Mouse (Mus musculus) limb, embryonic 15.5 days (tissue): ENCODE data around the gene Ywhab. TPM values are rescaled to one million over a fixed set of nuclear protein-coding genes. Genes with fewer than 3 reads are reported as not detected.

Experiments used
- ATAC-seq: fragments of 200-750 bp; cut with Nextera tagmentation; 2 replicates; pipeline ENCODE4 v1.8.0; 2017; ENCODE audit warnings: low read depth, moderate TSS enrichment; ENCODE audit not compliant: insufficient number of reproducible peaks, low FRiP score, low TSS enrichment
- H3K27ac ChIP-seq: fragments of 300-500 bp; sonication (generic); 2 replicates; pipeline ENCODE4 v1.5.1; 2015; ENCODE audit warnings: moderate library complexity, mild to moderate bottlenecking, inconsistent platforms
- H3K27me3 ChIP-seq: fragments of 300-500 bp; sonication (generic); 2 replicates; pipeline ENCODE4 v1.6.1; 2015; ENCODE audit warnings: inconsistent platforms
- H3K36me3 ChIP-seq: fragments of 300-500 bp; sonication (generic); 2 replicates; pipeline ENCODE4 v1.6.1; 2015; ENCODE audit warnings: inconsistent platforms
- H3K4me1 ChIP-seq: fragments of 300-500 bp; sonication (generic); 2 replicates; pipeline ENCODE4 v1.6.1; 2015; ENCODE audit warnings: inconsistent platforms
- H3K4me2 ChIP-seq: fragments of 300-500 bp; sonication (generic); 2 replicates; pipeline ENCODE4 v1.6.1; 2015; ENCODE audit warnings: mild to moderate bottlenecking, inconsistent platforms
- H3K4me3 ChIP-seq: fragments of 300-500 bp; sonication (generic); 2 replicates; pipeline ENCODE4 v1.5.1; 2015; ENCODE audit warnings: mild to moderate bottlenecking, inconsistent platforms
- H3K9ac ChIP-seq: fragments of 300-500 bp; sonication (generic); 2 replicates; pipeline ENCODE4 v1.6.1; 2015; ENCODE audit warnings: inconsistent platforms
- H3K9me3 ChIP-seq: fragments of 300-500 bp; sonication (generic); 2 replicates; pipeline ENCODE4 v1.6.1; 2016; ENCODE audit warnings: inconsistent platforms
- WGBS: fragments of 180-500 bp; shearing (Covaris S2); methylation state at CpG from one replicate; pipeline ENCODE4 v1.1.7; 2015; 5-methylcytosine and 5-hydroxymethylcytosine counted together
- polyA plus RNA-seq: library from polyadenylated mRNA; unstranded; fragments of >200 nt; fragmentation: Nextera tagmentation; extraction: Ambion mirVana; gene quantifications from 2 replicates; pipeline ENCODE4 v1.2.1, GENCODE M21; 2015

Ywhab gene
- polyA plus RNA-seq, 1 experiment from 2014 or later: 298 TPM

- WGBS: 92% methylated on average over 2 of the region's 2 CpGs
- H3K27ac ChIP-seq: no peak overlapping the region
- H3K27me3 ChIP-seq: no peaks in the 10 kb centered on the region
- H3K4me1 ChIP-seq: peaks cover 12% of the 10 kb centered on the region
- H3K9me3 ChIP-seq: no peaks in the 10 kb centered on the region
- no peak for ATAC-seq
- no peak overlapping the region for H3K4me2 ChIP-seq
- H3K9ac ChIP-seq: no peak overlapping the region
- H3K36me3 ChIP-seq: peaks cover under 1% of the 10 kb centered on the region; the same call in 1 of the 2 replicates
- H3K4me3 ChIP-seq: no peak overlapping the region
Measured at GRCm38 (mm10) chr2:163992871-163993270, 1.9 kb upstream of the Ywhab start.

- WGBS: under 1% methylated on average over 69 of the region's 79 CpGs
- peak; percentile 100 for ATAC-seq
- Histone ChIP-seq H3K27ac (peak overlapping the region; percentile 96), H3K4me3 (peak overlapping the region; percentile 99), H3K9me3 (no peaks in the 10 kb centered on the region), H3K9ac (peak overlapping the region; percentile 96), H3K4me2 (peak overlapping the region; percentile 51), H3K4me1 (peaks cover 12% of the 10 kb centered on the region), H3K36me3 (peaks cover 2% of the 10 kb centered on the region; the same call in 1 of the 2 replicates), H3K27me3 (no peaks in the 10 kb centered on the region)
Measured at GRCm38 (mm10) chr2:163994977-163995862, 460 bp downstream of the Ywhab start.

- Histone ChIP-seq H3K4me3 (peak overlapping the region; percentile 99), H3K27me3 (no peaks in the 10 kb centered on the region), H3K27ac (0 out of 2 replicates have a peak overlapping the region, but pooled peaks have one; percentile 17), H3K4me2 (peak overlapping the region; percentile 51), H3K9me3 (no peaks in the 10 kb centered on the region), H3K36me3 (peaks cover 2% of the 10 kb centered on the region; the same call in 1 of the 2 replicates), H3K9ac (peak overlapping the region; percentile 96; the same call in 1 of the 2 replicates), H3K4me1 (peaks cover 12% of the 10 kb centered on the region)
- no peak for ATAC-seq
- 63% methylated on average over 6 of the region's 6 CpGs for WGBS
Measured at GRCm38 (mm10) chr2:163996275-163996674, 1.5 kb downstream of the Ywhab start.

- Histone ChIP-seq H3K9ac (no peak overlapping the region), H3K4me1 (peaks cover 12% of the 10 kb centered on the region), H3K27me3 (no peaks in the 10 kb centered on the region), H3K27ac (no peak overlapping the region), H3K9me3 (no peaks in the 10 kb centered on the region), H3K4me3 (no peak overlapping the region), H3K36me3 (peaks cover 2% of the 10 kb centered on the region; the same call in 1 of the 2 replicates), H3K4me2 (peak overlapping the region; percentile 10; the same call in 1 of the 2 replicates)
- 72% methylated on average over 5 of the region's 5 CpGs for WGBS
- ATAC-seq: no peak
Measured at GRCm38 (mm10) chr2:163996899-163997298, 2.1 kb downstream of the Ywhab start.

GRCm38 (mm10) chr2:163998981-163999380, 4.2 kb downstream of the Ywhab start:
- 93% methylated on average over 6 of the region's 6 CpGs for WGBS
- no peak overlapping the region for H3K4me3 ChIP-seq
- H3K4me1 ChIP-seq: peaks cover 12% of the 10 kb centered on the region
- no peak overlapping the region for H3K9ac ChIP-seq
- H3K36me3 ChIP-seq: peaks cover 2% of the 10 kb centered on the region; the same call in 1 of the 2 replicates
- no peak for ATAC-seq
- H3K27ac ChIP-seq: no peak overlapping the region
- no peaks in the 10 kb centered on the region for H3K9me3 ChIP-seq
- H3K27me3 ChIP-seq: no peaks in the 10 kb centered on the region
- H3K4me2 ChIP-seq: no peak overlapping the region

GRCm38 (mm10) chr2:164002637-164003036, 7.9 kb downstream of the Ywhab start:
- no peak overlapping the region for H3K4me2 ChIP-seq
- ATAC-seq: no peak
- no peaks in the 10 kb centered on the region for H3K27me3 ChIP-seq
- peaks cover 13% of the 10 kb centered on the region for H3K4me1 ChIP-seq
- H3K27ac ChIP-seq: no peak overlapping the region
- H3K9me3 ChIP-seq: no peaks in the 10 kb centered on the region
- WGBS: 92% methylated on average over 3 of the region's 3 CpGs
- H3K9ac ChIP-seq: no peak overlapping the region
- H3K4me3 ChIP-seq: no peak overlapping the region
- peaks cover 2% of the 10 kb centered on the region; the same call in 1 of the 2 replicates for H3K36me3 ChIP-seq

- WGBS: 73% methylated on average over 5 of the region's 5 CpGs
- no peaks in the 10 kb centered on the region for H3K27me3 ChIP-seq
- no peak overlapping the region for H3K27ac ChIP-seq
- H3K4me3 ChIP-seq: no peak overlapping the region
- H3K4me2 ChIP-seq: no peak overlapping the region
- no peak for ATAC-seq
- H3K9ac ChIP-seq: no peak overlapping the region
- no peaks in the 10 kb centered on the region for H3K9me3 ChIP-seq
- H3K4me1 ChIP-seq: peaks cover 13% of the 10 kb centered on the region
- H3K36me3 ChIP-seq: no peaks in the 10 kb centered on the region
Measured at GRCm38 (mm10) chr2:164004503-164004902, 9.7 kb downstream of the Ywhab start.

GRCm38 (mm10) chr2:164006932-164007331, 12.2 kb downstream of the Ywhab start:
- H3K9ac ChIP-seq: no peak overlapping the region
- no peak overlapping the region for H3K4me3 ChIP-seq
- no peak overlapping the region for H3K4me2 ChIP-seq
- H3K9me3 ChIP-seq: no peaks in the 10 kb centered on the region
- ATAC-seq: no peak
- H3K27ac ChIP-seq: peak overlapping the region; percentile 27; the same call in 1 of the 2 replicates
- H3K36me3 ChIP-seq: peaks cover 6% of the 10 kb centered on the region
- no peaks in the 10 kb centered on the region for H3K27me3 ChIP-seq
- 63% methylated on average over 10 of the region's 10 CpGs for WGBS
- H3K4me1 ChIP-seq: peaks cover 13% of the 10 kb centered on the region

GRCm38 (mm10) chr2:164007547-164007946, 12.8 kb downstream of the Ywhab start:
- Histone ChIP-seq H3K4me3 (no peak overlapping the region), H3K4me2 (no peak overlapping the region), H3K27me3 (no peaks in the 10 kb centered on the region), H3K4me1 (peaks cover 13% of the 10 kb centered on the region), H3K9me3 (no peaks in the 10 kb centered on the region), H3K27ac (no peak overlapping the region), H3K36me3 (peaks cover 12% of the 10 kb centered on the region), H3K9ac (no peak overlapping the region)
- 85% methylated on average over 8 of the region's 8 CpGs for WGBS
- ATAC-seq: no peak

GRCm38 (mm10) chr2:164007987-164008545, 13.3 kb downstream of the Ywhab start:
- Histone ChIP-seq H3K9me3 (no peaks in the 10 kb centered on the region), H3K27ac (no peak overlapping the region), H3K27me3 (no peaks in the 10 kb centered on the region), H3K4me2 (no peak overlapping the region), H3K4me3 (no peak overlapping the region), H3K36me3 (peaks cover 17% of the 10 kb centered on the region), H3K9ac (no peak overlapping the region), H3K4me1 (peaks cover 13% of the 10 kb centered on the region)
- no peak for ATAC-seq
- WGBS: 78% methylated on average over 2 of the region's 2 CpGs

- Histone ChIP-seq H3K27me3 (no peaks in the 10 kb centered on the region), H3K36me3 (peaks cover 27% of the 10 kb centered on the region), H3K9ac (no peak overlapping the region), H3K4me2 (no peak overlapping the region), H3K9me3 (no peaks in the 10 kb centered on the region), H3K27ac (no peak overlapping the region), H3K4me1 (peaks cover 13% of the 10 kb centered on the region), H3K4me3 (no peak overlapping the region)
- no peak for ATAC-seq
- WGBS: 81% methylated on average over 6 of the region's 6 CpGs
Measured at GRCm38 (mm10) chr2:164009227-164009626, 14.5 kb downstream of the Ywhab start.

- no peak for ATAC-seq
- peaks cover 40% of the 10 kb centered on the region for H3K36me3 ChIP-seq
Measured at GRCm38 (mm10) chr2:164010496-164010895, 15.7 kb downstream of the Ywhab start.

More at GRCm38 (mm10) chr2:164010496-164010895, 15.7 kb downstream of the Ywhab start:
- peaks cover 9% of the 10 kb centered on the region for H3K4me1 ChIP-seq
- no peaks in the 10 kb centered on the region for H3K9me3 ChIP-seq
- no peaks in the 10 kb centered on the region for H3K27me3 ChIP-seq
- WGBS: 74% methylated on average over 5 of the region's 5 CpGs
- no peak overlapping the region for H3K4me3 ChIP-seq
- no peak overlapping the region for H3K9ac ChIP-seq
- no peak overlapping the region for H3K27ac ChIP-seq
- no peak overlapping the region for H3K4me2 ChIP-seq
